Mouse (Mus musculus) heart, embryonic 12.5 days (tissue): Measurements from ENCODE around the gene Degs2. TPM values are rescaled to one million over a fixed set of nuclear protein-coding genes. Genes with fewer than 3 reads are reported as not detected.

Source experiments
- ATAC-seq: fragments of 200-750 bp; cut with Nextera tagmentation; 2 replicates; pipeline ENCODE4 v1.8.0; 2017; ENCODE audit warnings: moderate TSS enrichment, moderate library complexity; ENCODE audit not compliant: insufficient number of reproducible peaks, low FRiP score
- H3K27ac ChIP-seq: fragments of 300-500 bp; sonication (generic); 2 replicates; pipeline ENCODE4 v1.5.1; 2016; ENCODE audit warnings: mild to moderate bottlenecking, moderate library complexity; ENCODE audit not compliant: poor library complexity, severe bottlenecking
- H3K27me3 ChIP-seq: fragments of 300-500 bp; sonication (generic); replicated peaks from 2 replicates; pipeline ENCODE4 v1.6.1; 2016; ENCODE audit warnings: mild to moderate bottlenecking, moderate library complexity
- H3K36me3 ChIP-seq: fragments of 300-500 bp; sonication (generic); 2 replicates; pipeline ENCODE4 v1.6.1; 2016; ENCODE audit warnings: mild to moderate bottlenecking, moderate library complexity
- H3K4me1 ChIP-seq: fragments of 300-500 bp; sonication (generic); replicated peaks from 2 replicates; pipeline ENCODE4 v1.6.1; 2016; ENCODE audit warnings: mild to moderate bottlenecking
- H3K4me2 ChIP-seq: fragments of 300-500 bp; sonication (generic); 2 replicates; pipeline ENCODE4 v1.6.1; 2016; ENCODE audit warnings: mild to moderate bottlenecking, moderate library complexity
- H3K4me3 ChIP-seq: fragments of 300-500 bp; sonication (generic); 2 replicates; pipeline ENCODE4 v1.5.1; 2016; ENCODE audit warnings: mild to moderate bottlenecking
- H3K9ac ChIP-seq: fragments of 300-500 bp; sonication (generic); 2 replicates; pipeline ENCODE4 v1.6.1; 2016; ENCODE audit warnings: mild to moderate bottlenecking, moderate library complexity
- H3K9me3 ChIP-seq: fragments of 300-500 bp; sonication (generic); replicated peaks from 2 replicates; pipeline ENCODE4 v1.6.1; 2016; ENCODE audit warnings: mild to moderate bottlenecking, moderate library complexity
- WGBS: fragments of 180-500 bp; shearing (Covaris S2); methylation state at CpG from one replicate; pipeline ENCODE4 v1.1.7; 2016; 5-methylcytosine and 5-hydroxymethylcytosine counted together
- polyA plus RNA-seq: library from polyadenylated mRNA; unstranded; fragments of >200 nt; fragmentation: Nextera tagmentation; extraction: Ambion mirVana; gene quantifications from 2 replicates; pipeline ENCODE4 v1.2.1, GENCODE M21; 2016

The Degs2 gene
- 0.64 and 1.0 TPM in 2 replicates for polyA plus RNA-seq

GRCm38 (mm10) chr12:108702185-108702584 lies at the start of gene Degs2:
Gene Degs2, minus strand, starts transcription at chr12:108702315.
- H3K9ac ChIP-seq = no peak within 1 kb of the TSS
- peak within 1 kb of the TSS; percentile 35 for H3K4me3 ChIP-seq
- no peaks in the 10 kb centered on the region for H3K36me3 ChIP-seq
- H3K9me3 ChIP-seq = no peaks in the 10 kb centered on the region
- peak within 1 kb of the TSS; percentile 63 for H3K4me2 ChIP-seq
- 2% methylated on average over 32 of the region's 32 CpGs for WGBS
- H3K27me3 ChIP-seq = peaks cover 51% of the 10 kb centered on the region
- H3K27ac ChIP-seq = no peak within 1 kb of the TSS
- peaks cover 28% of the 10 kb centered on the region for H3K4me1 ChIP-seq
- 0 out of 2 replicates have a peak, but pooled peaks have one; percentile 19 for ATAC-seq

- H3K36me3 ChIP-seq = no peaks in the 10 kb centered on the region
- no peak overlapping the region for H3K4me2 ChIP-seq
- H3K27ac ChIP-seq = no peak overlapping the region
- no peaks in the 10 kb centered on the region for H3K9me3 ChIP-seq
- H3K27me3 ChIP-seq = no peaks in the 10 kb centered on the region
- WGBS = 46% methylated on average over 9 of the region's 9 CpGs
- H3K4me1 ChIP-seq = peaks cover 11% of the 10 kb centered on the region; the same call in 1 of the 2 replicates
- ATAC-seq = no peak
- H3K4me3 ChIP-seq = no peak overlapping the region
- H3K9ac ChIP-seq = no peak overlapping the region
Measured at GRCm38 (mm10) chr12:108751790-108752189, 49.7 kb upstream of the Degs2 start.

DNA sequence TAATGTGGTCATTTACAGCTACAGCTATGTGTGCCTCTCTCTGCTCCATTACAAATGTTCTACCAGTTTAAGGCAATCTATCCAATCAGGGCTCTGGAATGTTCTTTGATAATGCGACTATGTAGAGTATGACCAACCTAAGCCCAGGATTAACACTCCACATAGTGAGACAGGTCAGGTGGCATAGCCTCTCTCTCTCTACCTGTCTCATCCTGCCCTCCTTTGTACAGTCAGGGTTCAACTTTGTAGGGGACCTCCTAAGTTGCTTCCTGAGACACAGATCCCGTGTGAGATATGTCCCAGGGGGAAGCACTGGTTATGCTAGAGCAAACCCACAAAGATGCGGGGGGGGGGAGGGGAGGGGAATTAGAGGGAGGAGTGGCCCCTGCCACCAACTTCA lies 48.1 kb upstream of the Degs2 start:
- no peak for ATAC-seq

DNA sequence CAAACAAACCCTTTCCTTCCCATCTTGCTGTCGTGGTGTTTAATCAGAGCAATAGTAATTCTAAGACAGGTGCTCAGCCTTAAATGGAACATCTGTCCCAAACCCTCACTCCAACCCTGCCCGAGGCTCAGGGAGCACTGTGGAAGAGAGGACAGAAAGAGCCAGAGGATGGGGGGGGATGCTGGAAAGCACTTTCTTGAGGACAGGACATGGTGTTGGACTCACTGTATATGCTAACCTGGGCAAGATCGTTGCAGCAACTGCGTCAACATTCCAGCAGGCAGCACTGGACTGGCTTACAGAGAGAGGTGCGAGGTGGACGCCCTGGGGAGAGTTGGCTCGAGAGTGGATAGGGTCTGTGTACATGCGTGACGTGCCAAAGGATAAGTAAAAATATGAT lies 47.3 kb upstream of the Degs2 start:
- ATAC-seq = no peak
- no peaks in the 10 kb centered on the region for H3K36me3 ChIP-seq
- H3K27ac ChIP-seq = no peak overlapping the region
- H3K9me3 ChIP-seq = no peaks in the 10 kb centered on the region
- H3K4me3 ChIP-seq = no peak overlapping the region
- no peaks in the 10 kb centered on the region for H3K27me3 ChIP-seq
- H3K4me1 ChIP-seq = peaks cover 11% of the 10 kb centered on the region; the same call in 1 of the 2 replicates
- no peak overlapping the region for H3K4me2 ChIP-seq
- WGBS = 78% methylated on average over 9 of the region's 9 CpGs
- H3K9ac ChIP-seq = no peak overlapping the region

More for the DNA sequence above, 48.1 kb upstream of the Degs2 start:
- Histone ChIP-seq H3K4me1 (peaks cover 11% of the 10 kb centered on the region; the same call in 1 of the 2 replicates), H3K9me3 (no peaks in the 10 kb centered on the region), H3K4me2 (no peak overlapping the region), H3K9ac (no peak overlapping the region), H3K27ac (no peak overlapping the region), H3K4me3 (no peak overlapping the region), H3K27me3 (no peaks in the 10 kb centered on the region), H3K36me3 (no peaks in the 10 kb centered on the region)
- WGBS = 63% methylated on average over 3 of the region's 3 CpGs

DNA sequence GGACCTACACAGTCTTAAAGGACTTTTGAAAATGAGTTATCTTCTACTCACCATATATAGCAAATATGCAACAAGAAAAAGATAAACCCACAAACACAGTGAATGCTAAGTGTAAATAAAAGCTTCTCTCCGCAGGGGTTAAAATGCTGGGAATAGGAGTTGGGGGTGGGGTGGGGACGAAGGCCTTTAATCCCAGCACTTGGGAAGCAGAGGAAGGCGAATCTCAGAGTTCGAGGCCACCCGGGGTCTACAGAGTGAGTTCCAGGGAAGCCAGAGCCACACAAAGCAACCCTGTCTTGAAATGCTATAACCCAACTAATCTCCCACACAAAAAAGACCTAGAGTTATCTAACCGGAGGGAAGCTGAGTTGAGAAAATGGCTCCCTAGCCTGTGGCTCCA lies 46.9 kb upstream of the Degs2 start:
- Histone ChIP-seq H3K27me3 (no peaks in the 10 kb centered on the region), H3K4me1 (peaks cover 11% of the 10 kb centered on the region; the same call in 1 of the 2 replicates), H3K9me3 (no peaks in the 10 kb centered on the region), H3K36me3 (no peaks in the 10 kb centered on the region), H3K9ac (no peak overlapping the region), H3K4me3 (no peak overlapping the region), H3K27ac (no peak overlapping the region), H3K4me2 (no peak overlapping the region)
- no peak for ATAC-seq
- WGBS = 59% methylated on average over 6 of the region's 6 CpGs

- Histone ChIP-seq H3K4me1 (no peaks in the 10 kb centered on the region), H3K27ac (no peak overlapping the region), H3K36me3 (no peaks in the 10 kb centered on the region), H3K27me3 (no peaks in the 10 kb centered on the region), H3K9me3 (no peaks in the 10 kb centered on the region), H3K4me3 (no peak overlapping the region), H3K9ac (no peak overlapping the region), H3K4me2 (no peak overlapping the region)
- no peak for ATAC-seq
Measured at GRCm38 (mm10) chr12:108745990-108746389, 43.9 kb upstream of the Degs2 start.

- Histone ChIP-seq H3K9me3 (no peaks in the 10 kb centered on the region), H3K4me3 (no peak overlapping the region), H3K4me2 (no peak overlapping the region), H3K4me1 (no peaks in the 10 kb centered on the region), H3K36me3 (no peaks in the 10 kb centered on the region), H3K27ac (no peak overlapping the region), H3K9ac (no peak overlapping the region), H3K27me3 (no peaks in the 10 kb centered on the region)
- no peak for ATAC-seq
- WGBS = 77% methylated on average over 4 of the region's 4 CpGs
Measured at GRCm38 (mm10) chr12:108742241-108742640, 40.1 kb upstream of the Degs2 start.

GRCm38 (mm10) chr12:108741472-108741871 lies 39.4 kb upstream of the Degs2 start:
- H3K36me3 ChIP-seq = no peaks in the 10 kb centered on the region
- H3K4me3 ChIP-seq = no peak overlapping the region
- 74% methylated on average over 2 of the region's 2 CpGs for WGBS
- H3K27me3 ChIP-seq = no peaks in the 10 kb centered on the region
- no peaks in the 10 kb centered on the region for H3K9me3 ChIP-seq
- no peaks in the 10 kb centered on the region for H3K4me1 ChIP-seq
- no peak overlapping the region for H3K27ac ChIP-seq
- no peak overlapping the region for H3K9ac ChIP-seq
- no peak for ATAC-seq
- H3K4me2 ChIP-seq = no peak overlapping the region

GRCm38 (mm10) chr12:108738745-108739144 lies 36.6 kb upstream of the Degs2 start:
- Histone ChIP-seq H3K9me3 (no peaks in the 10 kb centered on the region), H3K4me3 (no peak overlapping the region), H3K27me3 (no peaks in the 10 kb centered on the region), H3K9ac (no peak overlapping the region), H3K27ac (no peak overlapping the region), H3K36me3 (no peaks in the 10 kb centered on the region), H3K4me1 (no peaks in the 10 kb centered on the region), H3K4me2 (no peak overlapping the region)
- 88% methylated on average over 12 of the region's 12 CpGs for WGBS
- no peak for ATAC-seq

DNA sequence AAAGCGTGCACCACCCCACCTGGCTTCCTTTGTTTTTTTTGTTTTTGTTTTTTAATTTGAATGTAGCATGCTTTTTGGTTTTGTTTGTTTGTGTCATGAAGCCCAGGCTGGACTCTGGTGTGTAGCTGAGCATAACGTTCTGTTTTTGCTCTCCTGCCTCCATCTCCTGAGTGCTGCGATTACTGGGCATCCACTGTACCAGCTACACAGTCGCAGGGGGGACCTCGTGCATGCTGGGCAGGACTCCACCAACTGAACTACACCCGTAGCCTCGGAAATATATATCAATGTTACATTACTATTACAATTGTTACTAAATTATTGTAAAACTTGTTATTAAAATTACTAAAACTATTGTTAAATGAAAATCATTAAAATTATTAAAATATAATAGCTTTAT lies 35.7 kb upstream of the Degs2 start:
- H3K27me3 ChIP-seq = no peaks in the 10 kb centered on the region
- no peaks in the 10 kb centered on the region for H3K9me3 ChIP-seq
- H3K27ac ChIP-seq = no peak overlapping the region
- H3K4me1 ChIP-seq = no peaks in the 10 kb centered on the region
- 84% methylated on average over 7 of the region's 7 CpGs for whole genome bisulfite sequencing
- no peak for ATAC-seq
- no peak overlapping the region for H3K4me2 ChIP-seq
- no peak overlapping the region for H3K4me3 ChIP-seq
- H3K9ac ChIP-seq = no peak overlapping the region
- no peaks in the 10 kb centered on the region for H3K36me3 ChIP-seq

DNA sequence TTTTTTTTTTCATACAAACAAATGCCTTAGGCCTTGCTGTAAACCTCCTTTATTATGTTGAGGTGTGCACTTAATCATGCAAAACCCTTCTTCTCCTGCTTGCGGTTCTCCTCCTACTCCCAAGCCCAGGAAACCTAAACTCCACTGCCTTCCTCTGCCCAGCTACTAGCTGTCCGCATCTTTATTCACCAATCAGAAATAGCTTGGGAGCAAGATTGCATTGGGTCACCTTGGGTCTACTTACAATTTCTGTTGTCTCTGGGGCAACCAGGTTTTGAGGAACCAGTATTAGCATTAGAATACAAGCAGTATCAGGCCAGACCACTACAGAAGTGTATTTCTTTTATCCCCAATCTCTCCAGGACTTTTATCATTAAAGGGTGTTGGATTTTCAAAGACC lies 32.3 kb upstream of the Degs2 start:
- Histone ChIP-seq H3K36me3 (no peaks in the 10 kb centered on the region), H3K9ac (no peak overlapping the region), H3K27ac (no peak overlapping the region), H3K9me3 (no peaks in the 10 kb centered on the region), H3K27me3 (no peaks in the 10 kb centered on the region), H3K4me3 (no peak overlapping the region), H3K4me2 (no peak overlapping the region), H3K4me1 (no peaks in the 10 kb centered on the region)
- ATAC-seq = no peak
- 82% methylated on average over 2 of the region's 2 CpGs for WGBS

- Histone ChIP-seq H3K27ac (no peak overlapping the region), H3K27me3 (no peaks in the 10 kb centered on the region), H3K4me1 (no peaks in the 10 kb centered on the region), H3K9ac (no peak overlapping the region), H3K4me3 (no peak overlapping the region), H3K4me2 (no peak overlapping the region), H3K9me3 (peaks cover 8% of the 10 kb centered on the region; the same call in 1 of the 2 replicates), H3K36me3 (no peaks in the 10 kb centered on the region)
- 74% methylated on average over 3 of the region's 3 CpGs for WGBS
- ATAC-seq = no peak
Measured at GRCm38 (mm10) chr12:108723841-108724240, 21.7 kb upstream of the Degs2 start.
